Mouse (Mus musculus): ENCODE results near the gene Atp1a1.
A peak's percentile ranks its signal among the peaks of the same experiment; 100 is the strongest.

Atp1a1 gene

GRCm38 (mm10) chr3:101592281-101593265, 11.9 kb downstream of the Atp1a1 start:
- DNase-seq = peak in 1 of 2 experiments; percentile 20

GRCm38 (mm10) chr3:101590380-101590779, 14.1 kb downstream of the Atp1a1 start:
- DNase-seq = peak in 1 of 2 experiments; percentile 12

DNA sequence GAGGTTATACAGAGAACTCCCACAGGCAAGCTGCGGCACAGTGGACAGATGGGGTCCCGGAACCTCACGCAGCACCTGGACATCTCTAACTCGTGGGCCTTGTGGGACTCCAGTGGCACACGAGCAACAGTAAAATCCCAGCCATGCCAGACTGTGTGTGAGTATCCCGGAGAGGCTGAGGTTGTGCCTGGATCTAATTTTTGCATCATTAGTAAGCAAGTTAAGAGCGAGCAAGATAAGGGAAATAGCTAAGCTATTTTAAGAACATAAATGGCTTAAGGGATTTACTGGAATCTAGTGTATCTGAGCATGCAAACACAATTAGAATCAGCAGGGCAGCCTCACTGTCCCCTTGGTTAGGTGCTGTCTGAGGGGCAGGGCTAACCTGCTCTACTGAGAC, 16.2 kb downstream of the Atp1a1 start:
- DNase-seq = no peak

DNA sequence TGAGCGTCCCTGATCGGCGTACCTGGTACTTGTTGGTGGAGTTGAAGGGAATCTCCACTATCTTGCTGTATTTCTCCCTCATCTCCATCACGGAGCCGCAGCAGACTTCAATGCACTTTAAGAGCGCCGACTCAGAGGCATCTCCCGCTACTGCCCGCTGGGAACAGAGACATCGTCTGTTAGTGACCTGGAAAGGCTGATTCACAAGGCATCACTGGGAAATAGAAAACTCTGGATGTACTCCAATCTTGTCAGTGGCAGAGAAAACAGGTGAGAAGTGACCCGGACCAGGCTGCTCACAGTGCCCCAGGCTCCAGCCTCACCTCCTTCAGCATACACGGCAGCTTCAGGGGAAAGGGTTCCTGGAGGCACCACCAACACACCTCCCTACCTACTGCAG, 17.7 kb downstream of the Atp1a1 start:
- DNase-seq = no peak

- no peak for DNase-seq
Observed at GRCm38 (mm10) chr3:101578072-101578471, 26.4 kb downstream of the Atp1a1 start.

DNA sequence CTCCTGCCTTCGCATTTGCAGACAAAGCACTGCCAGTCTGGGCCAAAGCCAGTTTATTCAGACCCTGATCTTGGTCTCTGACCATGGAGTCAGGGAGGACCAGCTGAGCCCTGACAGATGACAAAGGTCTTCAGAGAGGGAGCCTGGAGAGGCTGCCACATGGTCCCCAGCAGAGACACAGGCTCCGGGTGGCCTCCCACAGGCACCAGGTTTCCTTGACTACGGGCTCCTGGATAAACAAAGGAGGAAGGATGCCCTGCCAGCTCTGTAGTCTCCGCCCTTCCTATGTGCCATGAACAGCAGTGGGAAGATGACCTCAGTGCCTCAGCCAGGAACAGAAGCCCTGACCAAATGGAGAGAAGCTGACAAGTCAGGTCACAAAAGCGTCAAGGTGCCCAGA, 27.1 kb downstream of the Atp1a1 start:
- peak; percentile 84 to 85 for DNase-seq

DNA sequence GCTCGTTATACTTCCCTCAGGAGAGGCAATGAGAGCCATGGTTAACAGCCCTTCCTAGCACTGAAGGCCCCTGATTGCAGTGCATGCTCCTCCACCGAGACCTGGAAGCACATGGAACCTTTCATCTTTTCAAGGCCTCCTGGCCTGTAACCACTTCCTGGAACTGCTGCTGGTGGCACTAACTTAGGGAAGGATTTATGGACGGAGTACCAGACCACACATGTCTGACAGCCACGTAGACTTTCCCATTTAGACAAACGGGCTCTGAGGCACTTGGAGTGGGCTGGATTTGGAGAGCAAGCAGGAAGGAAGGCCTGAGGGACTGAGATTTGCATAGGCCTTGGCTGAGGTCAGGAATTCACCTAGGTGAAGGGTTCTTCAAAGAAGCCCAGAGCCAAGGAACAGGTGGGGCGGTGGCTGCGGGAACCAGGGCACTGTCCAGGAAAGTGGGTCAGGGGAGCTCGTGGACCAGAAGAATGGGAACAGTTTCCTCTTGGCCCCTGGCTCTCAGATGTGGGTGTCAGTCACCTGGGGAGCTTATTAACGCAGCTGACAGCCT, 28.9 kb downstream of the Atp1a1 start:
- DNase-seq = no peak

- DNase-seq = no peak
Observed at GRCm38 (mm10) chr3:101574463-101575193, 29.9 kb downstream of the Atp1a1 start.

GRCm38 (mm10) chr3:101572991-101573390, 31.5 kb downstream of the Atp1a1 start:
- no peak for DNase-seq

- no peak for DNase-seq
Observed at GRCm38 (mm10) chr3:101572174-101572626, 32.3 kb downstream of the Atp1a1 start.

DNA sequence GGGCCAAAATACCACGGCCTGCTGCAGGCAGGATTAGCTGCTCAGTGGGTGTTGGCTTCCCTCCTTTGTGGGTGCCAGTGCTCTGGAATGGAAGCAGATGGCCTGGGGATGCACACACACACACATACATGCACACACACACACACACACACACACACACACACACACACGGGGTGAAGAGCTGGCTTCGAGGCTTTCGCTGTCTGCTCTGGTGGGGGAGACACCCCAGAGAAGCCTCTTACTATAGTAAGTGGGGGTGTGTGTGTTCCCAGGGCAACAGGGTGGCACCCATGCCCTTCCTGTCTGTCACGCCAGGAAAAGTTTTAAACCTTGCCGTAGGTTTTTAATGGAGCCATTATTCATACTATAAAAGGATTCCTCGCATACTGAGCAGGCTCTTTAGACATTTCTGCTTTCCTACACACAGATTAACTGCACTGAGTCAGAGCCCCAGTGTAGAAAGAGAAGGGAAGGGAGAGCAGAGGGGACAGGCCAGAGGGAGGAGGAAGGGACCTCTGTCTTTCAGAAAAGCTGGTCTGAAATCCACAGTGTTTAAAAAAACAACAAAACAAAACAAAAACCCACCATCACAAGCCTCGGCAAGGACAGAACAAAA, 32.9 kb downstream of the Atp1a1 start:
- peak in 1 of 2 experiments; percentile 59 for DNase-seq

DNA sequence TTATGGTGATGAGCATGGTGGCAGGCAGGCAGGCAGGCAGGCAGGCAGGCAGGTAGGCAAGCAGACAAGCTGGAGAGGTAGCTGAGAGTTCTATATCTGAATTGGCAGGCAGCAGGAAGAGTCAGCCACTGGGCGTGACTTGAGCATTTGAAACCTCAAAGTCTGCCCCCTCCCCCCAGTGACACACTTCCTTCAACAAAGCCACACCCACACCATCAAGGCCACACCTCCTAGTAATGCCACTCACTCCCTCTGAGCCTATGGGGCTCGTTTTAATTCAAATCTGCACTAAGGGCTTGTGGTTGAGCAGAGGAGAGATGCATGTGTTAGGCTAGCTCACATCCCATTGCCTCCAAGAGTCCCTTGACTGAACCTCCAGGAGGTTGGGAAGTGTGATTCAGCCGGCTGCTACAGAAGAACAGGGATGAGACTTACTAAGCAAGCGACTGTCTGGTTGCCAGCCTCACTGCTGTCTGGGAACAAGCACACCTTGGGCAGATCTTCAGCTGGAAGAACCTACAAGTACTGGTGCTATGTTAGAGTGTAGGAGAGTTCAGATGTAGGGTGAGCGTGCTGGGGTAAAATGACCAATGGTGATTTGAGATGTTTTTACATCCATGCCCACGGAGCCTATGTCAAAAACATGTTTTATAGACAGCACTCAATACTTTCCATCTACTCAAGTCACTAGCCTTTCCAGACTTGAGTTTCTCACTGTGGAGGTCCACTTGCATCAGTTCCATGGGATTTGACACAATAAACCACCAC, 33.6 kb downstream of the Atp1a1 start:
- no peak for DNase-seq

GRCm38 (mm10) chr3:101570246-101570645, 34.2 kb downstream of the Atp1a1 start:
- no peak for DNase-seq

DNA sequence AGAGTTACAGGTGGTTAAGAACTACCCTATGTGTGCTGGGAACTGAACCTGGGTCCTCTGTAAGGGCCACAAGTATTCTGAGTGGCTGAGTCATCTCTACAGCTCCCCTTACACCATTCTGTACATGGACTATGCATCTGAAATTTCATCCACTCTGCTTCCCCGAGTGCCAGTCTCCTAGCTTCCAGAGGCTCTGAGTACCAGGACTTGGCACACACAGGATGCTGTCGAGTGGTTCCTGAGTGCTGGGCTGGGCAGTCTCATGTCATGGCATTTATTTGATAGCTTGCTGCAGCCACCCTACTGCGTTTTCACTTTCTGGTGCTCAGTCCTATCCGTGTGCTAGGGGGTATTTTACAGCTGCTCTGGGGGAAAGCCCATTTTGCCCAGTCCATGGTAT, 35.9 kb downstream of the Atp1a1 start:
- no peak for DNase-seq

- no peak for DNase-seq
Observed at GRCm38 (mm10) chr3:101564011-101564410, 40.5 kb downstream of the Atp1a1 start.

GRCm38 (mm10) chr3:101562510-101563209, 41.8 kb downstream of the Atp1a1 start:
- peak; percentile 41 to 56 for DNase-seq

- no peak for DNase-seq
Observed at GRCm38 (mm10) chr3:101561948-101562347, 42.5 kb downstream of the Atp1a1 start.

GRCm38 (mm10) chr3:101560841-101561522, 43.5 kb downstream of the Atp1a1 start:
- peak; percentile 57 to 72 for DNase-seq

DNA sequence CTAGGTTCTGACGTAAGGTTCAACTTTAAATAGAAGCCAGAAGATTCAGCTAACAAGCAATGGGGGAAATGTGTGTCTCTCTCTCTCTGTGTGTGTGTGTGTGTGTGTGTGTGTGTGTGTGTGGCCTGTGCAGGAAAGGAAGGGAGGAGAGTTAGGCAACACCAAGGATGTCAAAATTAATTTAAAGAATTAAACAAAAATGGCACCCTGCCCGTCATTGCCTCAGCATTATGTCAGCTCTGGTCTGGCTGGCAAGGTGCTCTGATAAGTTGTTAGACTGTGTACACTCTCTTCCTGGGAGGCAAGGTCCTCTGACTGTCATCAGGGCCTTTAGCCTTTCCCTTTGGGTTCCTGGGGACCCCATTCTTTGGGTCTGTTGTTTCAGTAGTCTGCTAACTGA, 47.8 kb downstream of the Atp1a1 start:
- no peak for DNase-seq

All from cerebellum, postnatal 25 days (tissue).